Mouse (Mus musculus) bone marrow macrophage, adult 2 months (primary cell): ENCODE data around the gene Pdzrn3.

Experiments
- CTCF ChIP-seq: IDR thresholded peaks from 2 replicates; pipeline ENCODE4 v1.5.1; 2012; ENCODE audit warnings: low read depth, mild to moderate bottlenecking, low read length, moderate library complexity
- POLR2A ChIP-seq: IDR thresholded peaks from 2 replicates; pipeline ENCODE4 v1.6.1; 2012; ENCODE audit warnings: mild to moderate bottlenecking, low read depth, low read length, borderline replicate concordance

GRCm38 (mm10) chr6:101283891-101284290, 93.8 kb downstream of the Pdzrn3 start:
- TF ChIP-seq POLR2A (no peak), CTCF (no peak)
